Mouse (Mus musculus) kidney, adult 2 months (tissue): ENCODE measurements around the gene Arhgef6. TPM values are rescaled to one million over a fixed set of nuclear protein-coding genes. Genes with fewer than 3 reads are reported as not detected.
A peak's percentile ranks its signal among the peaks of the same experiment; 100 is the strongest.

Experiments
- DNase-seq: peaks from one replicate; pipeline ENCODE4 v3.0.0; 2021
- H3K27ac ChIP-seq: fragments of 200-500 bp; 2 replicates; pipeline ENCODE4 v1.5.1; 2012; ENCODE audit warnings: low read depth, low read length, control low read depth, inconsistent platforms; ENCODE audit not compliant: insufficient read depth
- H3K27me3 ChIP-seq: fragments of 200-500 bp; replicated peaks from 2 replicates; pipeline ENCODE4 v1.6.1; 2012; ENCODE audit warnings: mild to moderate bottlenecking, moderate library complexity, low read length, inconsistent platforms; ENCODE audit not compliant: control insufficient read depth, insufficient read depth
- H3K36me3 ChIP-seq: fragments of 200-500 bp; 2 replicates; pipeline ENCODE4 v1.6.1; 2012; ENCODE audit warnings: mild to moderate bottlenecking, moderate library complexity, low read length, inconsistent platforms; ENCODE audit not compliant: control insufficient read depth, insufficient read depth
- H3K4me1 ChIP-seq: fragments of 200-500 bp; 2 replicates; pipeline ENCODE4 v1.6.1; 2011; ENCODE audit warnings: low read length; ENCODE audit not compliant: control insufficient read depth, insufficient read depth
- H3K4me3 ChIP-seq: fragments of 200-500 bp; 2 replicates; pipeline ENCODE4 v1.5.1; 2011; ENCODE audit warnings: mild to moderate bottlenecking, low read depth, low read length, control low read depth; ENCODE audit not compliant: insufficient read depth
- CTCF ChIP-seq: fragments of 200-500 bp; conservative IDR thresholded peaks from 2 replicates; pipeline ENCODE4 v1.5.1; 2011; ENCODE audit warnings: low read depth, mild to moderate bottlenecking, control low read depth, low read length, moderate library complexity, mixed read lengths; ENCODE audit not compliant: insufficient read depth, insufficient read length
- POLR2A ChIP-seq: fragments of 200-500 bp; IDR thresholded peaks from one replicate; pipeline ENCODE4 v1.6.1; 2011; ENCODE audit warnings: low read depth, low read length, control low read depth
- WGBS: fragments of 180-500 bp; shearing (Covaris S2); methylation state at CpG from one replicate; pipeline ENCODE4 v1.1.7; 2018; 5-methylcytosine and 5-hydroxymethylcytosine counted together
- polyA plus RNA-seq: library from polyadenylated mRNA; depleted of rRNA; stranded (reverse); fragments of >200 nt; gene quantifications from 2 replicates; pipeline ENCODE4 v1.2.3, GENCODE M21; 2012

Arhgef6 gene
- polyA plus RNA-seq, 1 experiment = 11.2 TPM

- no peak for TF ChIP-seq CTCF
- TF ChIP-seq POLR2A = no peak
- H3K4me3 ChIP-seq = no peak overlapping the region
- no peaks in the 10 kb centered on the region for H3K36me3 ChIP-seq
- H3K27ac ChIP-seq = no peak overlapping the region
- no peaks in the 10 kb centered on the region; the same call in 1 of the 2 replicates for H3K4me1 ChIP-seq
- no peaks in the 10 kb centered on the region for H3K27me3 ChIP-seq
- DNase-seq = no peak
- WGBS = 57% methylated on average over 2 of the region's 2 CpGs
Measured at GRCm38 (mm10) chrX:57364891-57365569, 26.5 kb upstream of the Arhgef6 start.

DNA sequence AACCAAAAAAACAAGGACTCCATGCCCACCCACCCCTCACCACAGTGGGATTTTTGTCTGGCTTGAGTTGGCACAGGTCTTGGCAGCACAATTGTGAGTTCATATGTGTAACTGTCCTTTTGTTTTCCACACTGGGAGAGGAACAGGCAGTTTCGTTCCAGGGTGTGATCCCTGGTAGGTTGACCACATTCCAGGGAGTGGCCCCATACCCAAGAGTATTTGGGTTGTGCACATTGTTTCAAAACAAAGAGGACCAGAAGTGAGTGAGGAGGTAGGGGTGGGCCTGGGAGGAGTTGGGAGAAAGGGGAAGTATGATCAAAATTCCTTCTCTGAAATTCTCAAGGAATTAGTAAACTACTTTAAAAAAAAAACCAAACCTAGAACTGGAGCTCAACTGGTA lies 20.8 kb upstream of the Arhgef6 start:
- H3K36me3 ChIP-seq = no peaks in the 10 kb centered on the region
- no peak for TF ChIP-seq POLR2A
- no peak for TF ChIP-seq CTCF
- H3K27me3 ChIP-seq = no peaks in the 10 kb centered on the region
- no peaks in the 10 kb centered on the region for H3K4me1 ChIP-seq
- H3K4me3 ChIP-seq = no peak overlapping the region
- DNase-seq = no peak
- 80% methylated on average over 1 of the region's 1 CpGs for WGBS
- H3K27ac ChIP-seq = no peak overlapping the region

GRCm38 (mm10) chrX:57339220-57339619 lies 691 bp upstream of the Arhgef6 start:
- Histone ChIP-seq H3K36me3 (no peaks in the 10 kb centered on the region), H3K4me1 (no peaks in the 10 kb centered on the region), H3K4me3 (no peak overlapping the region), H3K27ac (peak overlapping the region; percentile 80), H3K27me3 (no peaks in the 10 kb centered on the region)
- DNase-seq = no peak
- 58% methylated on average over 4 of the region's 4 CpGs for WGBS
- no peak for TF ChIP-seq CTCF
- no peak for TF ChIP-seq POLR2A

- Histone ChIP-seq H3K27me3 (no peaks in the 10 kb centered on the region), H3K4me1 (no peaks in the 10 kb centered on the region), H3K27ac (no peak overlapping the region), H3K4me3 (no peak overlapping the region), H3K36me3 (no peaks in the 10 kb centered on the region)
- no peak for DNase-seq
- TF ChIP-seq CTCF (no peak), POLR2A (no peak)
Measured at GRCm38 (mm10) chrX:57337582-57337981, 947 bp downstream of the Arhgef6 start.

GRCm38 (mm10) chrX:57336958-57337357 lies 1.6 kb downstream of the Arhgef6 start:
- H3K36me3 ChIP-seq = no peaks in the 10 kb centered on the region
- no peaks in the 10 kb centered on the region for H3K27me3 ChIP-seq
- no peaks in the 10 kb centered on the region for H3K4me1 ChIP-seq
- WGBS = 81% methylated on average over 9 of the region's 9 CpGs
- no peak overlapping the region for H3K4me3 ChIP-seq
- no peak for TF ChIP-seq POLR2A
- no peak for TF ChIP-seq CTCF
- H3K27ac ChIP-seq = no peak overlapping the region
- DNase-seq = no peak

DNA sequence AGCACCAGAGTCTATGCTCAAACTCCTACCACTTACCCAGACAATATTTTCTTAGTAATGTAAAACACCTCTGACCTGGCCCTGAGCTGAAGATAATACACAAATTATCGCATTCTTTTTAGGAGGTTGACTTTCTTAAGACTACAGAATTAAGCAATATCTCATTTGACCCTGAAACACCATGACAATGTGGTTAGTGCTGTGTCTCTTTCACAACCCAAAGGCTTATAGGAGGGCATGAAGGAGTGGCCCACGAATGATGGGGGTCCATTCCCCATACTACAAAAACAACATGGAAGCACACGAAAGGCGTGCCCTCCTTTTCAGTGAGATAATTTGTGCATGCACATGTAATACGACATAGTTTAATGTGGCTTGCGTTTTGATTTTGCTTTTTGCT lies 3.2 kb downstream of the Arhgef6 start:
- Histone ChIP-seq H3K36me3 (no peaks in the 10 kb centered on the region), H3K4me1 (no peaks in the 10 kb centered on the region), H3K4me3 (no peak overlapping the region), H3K27ac (no peak overlapping the region), H3K27me3 (no peaks in the 10 kb centered on the region)
- TF ChIP-seq CTCF = no peak
- TF ChIP-seq POLR2A = no peak
- no peak for DNase-seq
- WGBS = 90% methylated on average over 6 of the region's 6 CpGs

- no peak for DNase-seq
- TF ChIP-seq POLR2A = no peak
- no peak for TF ChIP-seq CTCF
- 90% methylated on average over 3 of the region's 3 CpGs for WGBS
- H3K4me3 ChIP-seq = no peak overlapping the region
- no peaks in the 10 kb centered on the region for H3K27me3 ChIP-seq
- no peaks in the 10 kb centered on the region for H3K36me3 ChIP-seq
- H3K27ac ChIP-seq = no peak overlapping the region
- no peaks in the 10 kb centered on the region for H3K4me1 ChIP-seq
Measured at GRCm38 (mm10) chrX:57327668-57328338, 10.7 kb downstream of the Arhgef6 start.
